Mouse (Mus musculus): ENCODE measurements around the gene Bend3.

Gene Bend3

DNA sequence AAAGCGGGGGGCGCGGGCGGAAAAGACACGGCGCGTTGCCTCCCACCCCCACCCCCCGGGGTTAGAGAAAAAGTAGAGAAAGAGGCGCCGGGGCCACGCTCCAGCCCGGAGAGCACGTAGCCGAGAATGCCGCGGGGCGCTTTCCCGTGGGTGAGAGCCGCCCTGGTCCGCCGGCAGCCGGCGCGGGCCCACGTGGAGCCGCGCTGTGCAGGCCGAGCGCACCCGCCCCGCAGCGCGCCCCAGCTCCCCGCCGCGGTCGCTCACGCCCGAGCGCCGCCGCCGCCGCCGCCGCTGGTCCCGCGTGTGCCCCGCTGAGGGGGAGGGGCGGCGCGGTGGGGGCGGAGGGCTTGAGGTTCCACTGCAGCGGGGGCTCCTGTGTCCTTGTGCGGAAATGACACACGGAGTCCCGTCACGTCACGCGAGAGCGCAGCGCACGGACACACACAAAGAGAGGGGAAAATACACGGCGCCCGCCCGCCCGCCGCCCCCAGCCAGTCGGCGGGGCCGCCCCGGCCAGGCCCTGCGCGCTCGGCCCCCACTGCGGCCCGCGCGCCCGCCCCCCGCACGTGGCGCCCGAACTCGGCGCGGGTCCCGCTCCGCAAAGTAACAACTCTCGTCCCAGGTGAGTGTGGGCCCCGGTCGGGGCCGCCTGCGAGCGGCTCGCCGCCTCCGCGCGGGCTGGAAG, at the start of gene Bend3:
Gene Bend3 (plus strand): TSS at position 81 of the 685 bp plus-strand sequence.
- peak; percentile 55 for DNase-seq

DNA sequence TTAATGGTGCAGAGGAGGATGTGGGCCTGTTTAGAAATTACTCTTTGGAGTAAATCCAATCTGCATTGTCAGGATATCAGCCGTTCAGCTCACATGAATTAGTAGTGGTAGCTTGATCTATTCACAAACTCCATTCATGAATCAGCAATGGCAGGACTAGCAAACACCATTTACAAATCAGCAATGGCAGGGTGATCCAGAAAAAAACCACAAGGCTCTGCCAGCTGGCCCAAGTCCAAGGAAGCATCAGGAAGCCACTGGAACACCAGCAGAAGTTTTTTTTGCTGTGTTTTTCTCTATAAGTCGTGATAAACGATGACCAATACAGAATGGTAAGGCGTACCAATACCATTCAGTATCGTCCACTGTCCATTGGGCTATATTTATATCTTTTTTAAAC, 48.0 kb upstream of the Bend3 start:
- DNase-seq, result no peak

DNA sequence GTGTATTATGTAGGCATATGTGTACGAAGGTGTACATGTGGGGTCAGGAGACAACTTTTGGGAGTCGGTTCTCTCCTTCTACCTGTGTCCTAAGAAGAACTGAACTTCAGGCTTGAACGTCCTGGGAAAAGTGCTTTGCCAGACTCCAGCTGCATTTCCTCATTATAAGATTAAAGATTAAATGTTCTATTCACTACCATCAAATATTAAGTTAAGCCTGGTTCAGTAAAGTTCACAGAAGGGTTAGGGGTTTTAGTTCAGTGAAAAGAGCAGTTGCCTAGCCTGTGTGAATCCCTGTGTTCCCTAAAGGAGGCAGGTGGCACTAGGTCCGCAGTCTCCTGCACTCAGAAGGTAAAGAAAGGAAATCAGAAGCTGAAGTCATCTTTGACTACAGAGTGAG, 44.3 kb upstream of the Bend3 start:
- DNase-seq, result no peak

DNA sequence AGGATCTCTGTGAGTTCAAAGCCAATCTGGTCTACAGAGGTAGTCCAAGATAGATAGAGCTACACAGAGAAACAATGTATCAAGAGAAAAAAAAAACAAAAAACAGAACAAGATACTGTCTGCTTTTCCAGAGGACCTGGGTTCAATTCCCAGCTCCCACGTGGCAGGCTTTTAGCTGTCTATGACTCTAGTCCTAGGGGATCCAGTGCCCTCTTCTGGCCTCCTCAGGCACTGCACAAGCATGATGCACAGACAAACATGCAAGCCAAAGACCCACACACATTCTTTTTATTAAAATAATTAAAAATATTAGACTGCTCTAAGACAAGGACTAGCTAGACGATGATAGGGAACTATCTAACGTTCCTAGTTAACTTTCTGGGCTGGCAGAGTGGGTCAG, 42.9 kb upstream of the Bend3 start:
- no peak for DNase-seq

DNA sequence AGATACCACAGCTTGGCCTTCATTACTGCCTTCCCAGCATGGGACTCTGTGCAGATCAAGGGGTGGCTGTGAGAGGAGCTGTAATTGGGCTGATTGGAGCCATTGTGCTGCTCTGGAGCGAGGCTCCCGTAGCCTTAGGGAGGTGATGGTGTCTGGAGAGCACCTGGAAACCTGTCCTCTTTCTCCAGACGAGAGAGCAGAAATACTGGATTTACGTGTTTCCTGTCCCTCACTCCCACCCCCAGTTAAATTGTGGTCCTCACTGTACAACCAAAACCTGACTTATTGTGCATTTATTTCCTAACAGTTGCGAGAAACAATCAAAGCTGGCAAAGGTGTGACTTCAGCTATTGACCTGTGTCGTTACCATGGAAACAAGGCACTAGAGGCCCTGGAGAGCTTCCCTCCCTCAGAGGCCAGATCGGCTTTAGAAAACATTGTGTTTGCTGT, 39.1 kb upstream of the Bend3 start:
- peak; percentile 7 for DNase-seq

DNA sequence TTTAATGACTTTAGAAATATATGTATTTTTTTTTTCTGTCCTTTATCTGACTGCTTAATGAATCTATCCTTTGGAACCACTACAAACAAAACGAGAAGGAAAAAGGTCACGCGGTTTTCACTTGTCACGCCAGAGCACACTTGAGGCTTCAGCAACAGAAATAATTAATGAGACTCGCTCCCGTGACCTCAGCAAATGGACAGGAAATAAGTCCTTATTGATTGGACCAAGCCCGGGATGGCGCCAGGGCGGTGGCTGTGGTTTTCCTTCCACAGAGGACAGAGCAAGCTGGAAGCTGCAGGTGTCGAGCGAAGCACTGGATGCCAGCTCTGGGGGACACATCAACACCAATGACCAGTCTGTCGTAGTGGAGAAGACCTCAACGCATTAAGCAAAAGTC, 38.6 kb upstream of the Bend3 start:
- DNase-seq, result peak; percentile 4

DNA sequence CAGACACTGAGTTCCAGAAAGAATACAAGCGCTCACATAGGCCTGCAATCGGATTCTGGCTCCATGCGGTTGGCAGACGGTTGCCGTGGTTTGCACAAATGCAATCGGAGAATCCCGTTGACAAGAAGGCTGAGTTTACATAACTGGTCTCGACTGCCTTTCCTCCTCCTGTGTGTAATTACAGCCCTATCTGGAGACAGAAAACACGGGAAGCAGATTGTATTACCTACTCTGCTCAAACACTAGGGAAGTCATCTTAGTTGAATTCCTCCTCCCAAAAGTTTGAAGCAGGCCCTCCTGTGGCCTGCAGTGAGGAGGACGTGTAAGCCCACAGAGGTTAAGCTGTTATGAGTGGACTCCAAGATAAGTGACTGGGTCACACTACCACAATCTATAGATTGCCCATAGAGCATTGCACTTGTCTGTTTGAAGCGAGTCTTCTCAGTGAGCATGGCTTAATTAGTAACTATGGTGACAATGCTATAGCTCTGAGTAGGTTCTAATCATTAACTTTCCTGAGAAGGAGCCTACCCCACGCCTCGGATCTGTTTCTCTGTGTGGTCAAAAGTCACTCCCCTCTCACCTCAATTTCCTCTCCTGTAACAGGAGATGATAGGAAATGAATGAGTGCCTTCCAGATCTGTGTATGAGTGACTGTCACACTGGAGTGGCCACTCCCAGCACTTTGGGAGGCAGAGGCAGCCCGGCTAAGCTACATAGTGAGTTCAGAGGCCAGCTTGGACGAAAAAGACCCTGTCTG, 37.5 kb upstream of the Bend3 start:
- DNase-seq, result no peak

DNA sequence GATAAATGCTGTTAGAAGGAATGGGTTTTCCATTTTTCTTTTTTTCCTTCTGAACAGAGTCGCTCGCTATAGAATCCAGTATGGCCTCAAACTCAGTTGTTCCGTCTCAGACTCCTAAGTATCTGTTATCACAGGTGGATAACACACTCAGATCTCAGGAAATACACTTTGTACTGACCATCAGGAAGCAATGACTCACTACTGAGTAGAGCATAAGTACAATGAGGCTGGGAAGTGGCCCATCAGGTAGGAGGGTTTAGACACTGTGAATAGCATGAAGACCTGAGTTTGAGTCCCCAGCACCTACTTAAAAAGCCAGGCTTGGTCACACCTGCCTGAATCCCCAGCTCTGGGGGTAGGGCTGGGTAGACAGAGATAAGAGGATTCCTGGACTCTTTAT, 30.0 kb upstream of the Bend3 start:
- DNase-seq, result no peak

DNA sequence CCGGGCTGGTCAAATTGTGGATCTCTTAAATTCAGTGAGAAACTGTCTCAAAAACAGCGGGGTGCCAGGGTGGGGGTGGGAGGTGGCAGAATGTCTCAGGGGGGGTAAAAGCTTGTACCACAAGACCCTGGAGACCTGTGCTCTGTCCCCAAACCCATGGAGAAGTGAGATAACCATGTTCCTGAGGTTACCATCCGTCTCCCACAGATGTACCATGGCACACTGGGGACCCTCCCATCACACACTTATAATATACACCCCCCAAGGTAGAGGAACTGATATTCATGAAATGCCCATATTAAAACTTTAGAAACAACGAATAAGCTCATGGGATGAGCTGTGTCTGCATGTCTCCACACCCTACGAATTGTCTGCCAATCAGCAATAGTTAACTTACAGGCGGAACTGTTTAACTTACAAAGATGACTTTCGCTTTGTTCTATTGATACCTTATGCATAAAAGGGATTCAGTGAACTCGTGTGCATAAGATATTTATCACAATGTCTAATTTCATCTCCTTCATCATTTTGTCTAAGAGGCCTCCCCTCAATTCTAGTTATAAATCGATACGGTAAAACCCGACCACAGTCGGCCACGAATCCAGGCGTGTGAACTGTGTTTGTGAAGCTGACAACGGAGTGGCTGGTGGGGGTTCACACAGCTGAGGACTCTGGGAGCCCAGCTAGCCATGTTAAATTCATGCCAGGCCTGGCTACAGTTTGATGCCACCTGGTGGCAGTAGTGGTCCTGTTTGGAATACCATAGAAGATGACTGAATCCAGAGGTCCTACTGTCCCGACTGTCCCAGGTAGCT, 26.6 kb upstream of the Bend3 start:
- peak; percentile 77 for DNase-seq

DNA sequence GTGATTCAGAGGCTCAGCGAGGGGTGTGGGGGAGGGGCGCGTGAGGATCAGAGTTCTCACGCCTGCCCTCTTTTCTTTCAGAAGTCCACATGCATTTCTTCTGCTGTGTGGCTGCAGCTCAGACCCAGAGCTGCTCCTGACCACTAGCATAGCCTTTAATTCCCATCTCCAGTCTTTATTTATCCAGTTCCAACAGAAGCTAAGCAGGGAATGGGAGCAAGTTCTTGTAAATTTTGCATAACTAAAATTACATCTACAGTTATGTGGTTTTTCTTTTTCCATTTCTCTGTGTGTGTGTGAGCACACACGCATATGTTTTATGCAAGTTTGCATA, 26.0 kb upstream of the Bend3 start:
- no peak for DNase-seq

DNA sequence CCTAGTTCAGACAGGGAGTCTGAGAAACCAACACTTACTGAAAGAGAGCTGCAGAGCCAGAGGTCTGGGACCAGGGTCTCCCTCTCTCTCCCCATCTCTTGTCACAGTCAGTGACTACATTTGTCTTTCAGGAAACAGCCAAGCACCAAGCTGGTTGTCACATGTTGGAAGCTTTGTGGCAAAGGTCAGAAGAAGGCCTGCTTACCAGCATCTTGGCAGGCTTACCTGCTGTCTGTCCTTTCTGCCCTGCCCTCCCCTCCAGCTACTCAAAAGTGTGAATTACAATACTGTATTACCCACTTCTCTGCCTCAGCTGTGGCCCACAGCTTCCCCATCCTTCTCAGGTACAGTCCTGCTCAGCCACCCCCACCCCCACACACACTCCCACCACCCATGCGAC, 24.4 kb upstream of the Bend3 start:
- no peak for DNase-seq

DNA sequence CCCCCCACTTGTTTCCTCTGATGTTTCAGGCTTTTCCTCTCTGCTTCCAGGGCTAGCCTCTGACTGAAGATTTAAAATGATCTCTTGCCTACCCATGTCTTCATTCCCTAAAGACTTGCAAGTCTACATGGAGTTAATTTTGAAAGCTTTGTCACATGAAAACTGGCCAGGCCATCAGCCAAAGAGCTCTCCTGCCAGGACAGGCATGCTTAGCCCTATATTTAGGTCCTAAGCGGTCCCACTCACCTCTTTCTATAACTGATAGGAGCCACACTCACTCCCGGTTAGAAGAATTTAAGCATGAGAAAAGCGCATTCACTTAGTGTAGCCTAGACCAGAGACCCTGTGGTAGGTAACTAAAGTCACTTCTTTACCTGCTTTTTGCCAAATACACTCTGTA, 24.0 kb upstream of the Bend3 start:
- DNase-seq, result no peak

DNA sequence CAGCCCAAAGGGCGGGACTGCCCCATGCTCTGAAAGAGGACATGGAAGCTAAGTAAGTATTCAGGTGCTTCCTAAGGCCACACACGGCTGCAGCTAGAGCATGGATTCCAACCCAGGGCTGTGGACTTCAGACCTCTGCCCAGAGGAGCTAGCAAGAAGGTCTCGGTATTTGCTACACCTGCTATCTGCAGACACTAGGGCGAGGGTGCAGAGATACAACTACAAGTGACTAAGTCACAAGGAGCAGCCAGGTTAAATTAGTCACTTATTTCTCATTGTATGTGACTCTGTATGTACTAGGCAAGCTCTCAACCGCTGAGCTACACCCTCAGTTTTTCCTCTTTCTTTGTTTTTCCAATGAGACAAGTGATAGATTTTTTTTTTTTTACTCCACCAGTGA, 15.8 kb upstream of the Bend3 start:
- no peak for DNase-seq

DNA sequence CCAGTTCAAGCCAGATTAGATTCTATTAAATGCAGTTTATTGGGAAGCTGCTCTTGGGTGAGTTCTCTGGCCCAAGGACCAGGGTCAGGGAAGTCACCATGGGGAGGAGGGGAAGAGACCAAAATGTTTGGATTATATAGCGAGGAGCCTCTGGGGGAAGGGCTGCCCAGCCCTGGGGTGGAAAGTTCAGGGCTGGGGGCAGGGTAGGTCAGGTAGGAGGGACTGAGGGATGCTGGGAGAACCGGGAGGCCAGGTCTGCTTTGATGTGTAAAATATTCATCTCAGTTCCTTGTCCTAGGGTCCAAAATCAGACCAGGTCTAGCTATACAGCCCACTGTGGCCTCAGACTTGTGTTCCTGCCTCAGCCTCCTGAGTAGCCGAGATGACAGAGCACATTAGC, 15.4 kb upstream of the Bend3 start:
- DNase-seq, result no peak

DNA sequence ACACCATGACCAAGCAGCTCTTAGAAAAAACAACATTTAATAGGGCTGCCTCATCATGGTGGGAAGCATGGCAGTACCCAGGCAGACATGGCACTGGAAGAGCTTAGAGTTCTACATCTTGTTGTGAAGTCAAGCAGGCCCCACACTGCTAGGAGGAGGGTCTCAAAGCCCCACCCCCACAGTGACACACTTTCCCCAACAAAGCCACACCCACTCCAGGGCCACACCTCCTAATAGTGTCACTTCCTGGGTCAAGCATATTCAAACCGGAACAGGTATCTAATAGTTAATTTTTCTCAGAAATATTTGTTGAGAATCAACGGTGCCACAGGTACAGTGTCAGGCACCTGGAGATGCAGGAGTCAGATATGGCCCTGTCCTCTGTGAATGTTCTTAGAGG, 12.4 kb upstream of the Bend3 start:
- no peak for DNase-seq

DNA sequence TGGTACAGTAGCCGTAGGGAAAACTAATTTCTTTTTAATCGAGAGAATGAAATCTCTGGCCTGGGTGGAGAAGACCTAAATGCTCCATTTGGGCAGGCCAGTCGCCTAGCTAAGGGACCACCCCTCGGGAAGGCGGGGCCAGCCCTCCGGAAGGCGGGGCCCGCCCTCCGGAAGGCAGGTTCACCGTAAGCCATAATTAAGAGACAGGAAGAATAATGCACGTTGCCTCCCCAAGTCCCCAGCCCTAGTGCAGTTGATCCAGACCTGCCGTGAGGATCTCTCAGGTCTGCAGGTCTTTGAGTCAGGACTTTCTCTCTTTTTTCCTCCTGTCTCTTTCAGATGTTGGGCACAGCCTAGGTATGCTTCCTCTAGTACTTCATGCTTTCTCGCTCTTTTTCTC, 11.0 kb upstream of the Bend3 start:
- no peak for DNase-seq

DNA sequence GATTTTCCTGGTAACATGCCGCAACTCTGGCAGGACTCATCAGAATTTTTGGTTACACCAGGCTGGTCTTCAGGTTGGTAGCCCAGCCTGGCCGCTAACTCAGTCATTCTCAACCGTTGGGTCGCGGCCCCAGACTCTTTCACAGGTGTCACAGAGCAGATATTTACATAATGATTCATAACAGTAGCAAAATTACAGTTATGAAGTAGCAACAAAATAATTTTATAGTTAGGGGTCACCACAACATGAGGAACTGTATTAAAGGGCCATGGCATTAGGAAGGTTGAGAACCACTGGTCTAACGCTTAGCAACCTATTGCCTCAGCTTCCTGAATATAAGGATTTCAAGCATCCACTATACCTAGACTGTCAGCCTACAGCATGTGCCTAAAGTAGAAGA, 10.3 kb upstream of the Bend3 start:
- no peak for DNase-seq

DNA sequence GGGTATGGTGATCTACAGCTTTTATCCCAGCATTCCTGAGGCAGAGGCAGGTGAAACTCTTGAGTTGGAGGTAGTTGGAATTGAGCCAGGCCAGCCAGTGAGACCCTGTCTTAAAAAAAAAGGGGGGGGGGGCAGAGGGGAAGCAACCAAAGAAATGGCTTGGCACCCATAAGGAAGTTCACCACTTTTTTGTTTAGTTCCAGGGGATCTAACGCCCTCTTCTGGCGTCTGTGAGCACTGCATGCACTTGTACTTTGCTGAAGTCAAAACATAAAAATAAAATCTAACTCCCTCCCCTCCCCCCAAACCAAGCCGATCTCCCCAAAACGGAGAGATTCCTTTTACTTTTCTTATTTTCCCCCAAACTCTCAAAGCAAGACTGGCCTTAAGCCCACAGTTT, 3.3 kb upstream of the Bend3 start:
- DNase-seq, result peak; percentile 14

DNA sequence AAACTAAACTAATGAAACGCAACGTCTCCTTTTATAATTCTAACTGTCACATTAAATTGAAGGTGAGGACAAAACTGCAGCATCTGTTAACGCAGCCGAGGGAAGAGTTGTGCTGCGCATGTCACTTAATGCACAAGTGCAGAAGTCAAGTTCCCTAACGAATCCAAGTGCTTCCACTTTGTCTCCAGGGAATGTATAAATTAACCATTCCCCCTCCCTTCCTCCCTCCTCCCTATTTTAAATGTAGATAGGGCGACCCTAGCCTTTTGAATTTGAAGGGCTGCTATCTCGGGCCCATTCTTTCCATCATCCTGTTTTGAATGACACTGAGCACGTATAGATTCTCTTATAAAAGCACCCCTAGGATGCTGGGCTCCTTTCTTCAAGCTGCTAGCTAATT, 1.2 kb upstream of the Bend3 start:
- no peak for DNase-seq

DNA sequence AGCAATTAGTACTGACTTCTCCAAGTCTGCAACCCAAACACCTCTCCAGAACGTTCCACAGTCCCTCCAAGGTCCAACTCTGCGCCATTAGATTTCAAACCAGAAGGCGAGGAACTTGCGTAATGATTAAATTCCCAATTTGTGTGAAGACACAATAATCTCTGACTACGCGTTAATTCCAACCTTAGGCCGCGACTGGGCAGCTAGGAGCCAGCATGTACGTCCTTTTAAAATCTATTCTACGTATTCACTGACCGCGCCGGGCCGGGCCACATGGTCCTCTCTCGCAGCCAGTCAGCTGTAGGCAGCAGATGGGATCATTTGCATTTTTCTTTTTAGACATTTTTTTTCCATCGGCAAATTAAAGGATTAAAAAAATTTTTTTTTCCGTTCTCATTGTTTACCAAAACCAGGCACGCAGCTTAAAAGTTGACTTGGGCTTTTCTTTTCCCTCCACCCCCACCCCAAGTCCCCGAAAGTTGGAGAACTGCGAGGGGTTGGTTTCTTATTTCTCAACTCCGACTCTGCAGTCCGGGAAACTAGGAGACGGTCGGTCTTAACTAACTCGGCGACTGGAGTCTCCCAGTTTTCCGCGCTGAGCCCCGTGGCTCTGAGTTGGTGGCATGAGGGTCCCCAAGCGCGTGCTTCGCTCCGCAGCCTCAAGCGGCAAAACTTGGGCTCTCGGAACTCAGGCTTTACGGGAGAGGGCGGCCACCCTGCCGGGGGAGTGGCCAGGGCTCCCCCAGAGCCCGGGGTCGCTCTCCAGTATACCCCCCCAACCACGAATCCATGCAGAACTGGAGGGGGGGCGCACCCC, 558 bp upstream of the Bend3 start:
- DNase-seq, result peak; percentile 47

DNA sequence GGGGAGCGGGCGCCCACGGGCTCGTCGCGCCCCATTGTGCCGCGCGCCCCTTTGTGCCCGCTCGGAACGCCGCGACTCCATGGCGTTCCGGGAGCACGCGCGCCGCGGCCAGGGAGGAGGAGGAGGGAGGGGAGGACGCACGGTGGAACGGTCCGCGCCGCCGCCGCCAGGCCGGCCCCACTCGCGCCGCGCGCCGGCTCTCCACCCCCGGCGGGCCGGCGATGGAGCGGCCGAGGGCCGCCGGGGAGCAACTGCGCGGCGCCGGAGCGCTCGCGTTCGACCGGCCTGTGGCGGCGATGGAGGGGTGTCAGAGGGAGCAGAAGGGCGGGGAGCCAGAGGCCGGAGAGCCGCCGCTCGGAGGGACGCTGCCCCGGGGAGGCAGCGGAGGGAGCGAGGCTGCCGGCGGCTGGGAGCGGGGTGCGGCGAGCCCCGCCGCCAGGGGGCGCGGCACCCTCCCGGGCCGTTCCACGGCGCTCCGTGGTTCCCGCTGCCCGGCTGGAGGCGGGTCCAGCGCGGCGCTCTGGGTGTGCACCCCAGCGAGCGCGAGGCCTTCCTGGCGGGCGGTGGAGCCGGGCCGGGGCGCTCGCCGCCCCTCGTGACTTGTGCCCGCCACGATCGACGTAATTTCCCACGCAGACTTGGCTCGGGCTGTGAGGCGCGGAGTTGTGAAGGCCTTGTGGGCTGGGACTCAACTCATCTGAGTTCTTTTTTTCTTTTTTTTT, 966 bp downstream of the Bend3 start:
- peak; percentile 89 for DNase-seq

DNA sequence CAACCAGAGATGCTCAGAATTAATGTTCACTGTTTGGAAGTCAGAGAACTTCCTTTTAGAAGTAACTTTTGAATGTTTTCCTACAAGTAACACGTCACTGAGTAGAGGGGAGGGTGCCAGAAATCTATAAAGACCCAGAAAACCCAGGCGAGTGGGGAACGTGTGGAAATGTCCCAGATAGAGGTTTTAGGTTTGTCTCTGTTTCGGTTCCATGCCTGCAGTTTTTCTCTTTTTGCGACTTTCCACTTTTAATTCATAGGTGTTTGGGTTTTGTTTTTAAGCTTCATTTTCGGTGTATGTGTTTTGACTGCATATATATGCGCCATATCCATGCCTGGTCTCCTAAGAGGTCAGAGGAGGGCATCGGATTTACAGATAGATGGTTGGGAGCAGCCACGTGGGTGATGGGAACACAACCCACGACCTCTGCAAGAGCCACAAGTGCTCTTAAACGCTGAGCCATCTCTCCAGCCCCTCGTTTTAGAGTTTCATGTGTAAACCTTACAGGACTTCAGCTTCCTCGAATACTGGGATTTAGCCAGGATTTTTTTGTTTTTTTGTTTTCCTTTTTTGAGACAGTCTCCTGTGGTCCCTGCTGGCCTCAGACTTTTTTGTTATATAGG, 1.7 kb downstream of the Bend3 start:
- DNase-seq, result no peak

Data from lung, postnatal 14 days (tissue).